Mouse (Mus musculus) left cerebral cortex, postnatal 4 days (tissue): ENCODE measurements around the gene Inafm2. TPM values are rescaled to one million over a fixed set of nuclear protein-coding genes. Genes with fewer than 3 reads are reported as not detected.

Source experiments
- DNase-seq: peaks from one replicate; pipeline ENCODE4 v3.0.0-alpha.2; 2022
- intact Hi-C: fragments of 180-260 bp; cut with DNase I; formaldehyde crosslinking; loops from one replicate; pipeline ENCODE4 v1.15.1; 2025
- total RNA-seq, 2 experiments: library from RNA; stranded (reverse); gene quantifications; 2 replicates each; pipeline ENCODE4 v1.2.3; 2021

Gene Inafm2
- 10 to 100 TPM; 17.8 to 19.7 TPM for total RNA-seq

- intact Hi-C loops, result loop anchor here (5.0 to 10.0 kb wide), 2 partner anchors 43 to 139 kb away; partner anchors contain the start of gene Ankrd63
- DNase-seq, result peak; percentile 92
These were observed at the start of gene Inafm2 for GRCm38 (mm10) chr2:118745232-118745884. TSS of gene Inafm2 (plus strand) at chr2:118745758.

- no peak for DNase-seq
- intact Hi-C loops, result loop anchor here (5.0 kb wide), 1 partner anchor 59 kb away; no protein-coding TSS in a partner anchor
These were observed 48.9 kb upstream of the Inafm2 start for GRCm38 (mm10) chr2:118696451-118697308.

DNA sequence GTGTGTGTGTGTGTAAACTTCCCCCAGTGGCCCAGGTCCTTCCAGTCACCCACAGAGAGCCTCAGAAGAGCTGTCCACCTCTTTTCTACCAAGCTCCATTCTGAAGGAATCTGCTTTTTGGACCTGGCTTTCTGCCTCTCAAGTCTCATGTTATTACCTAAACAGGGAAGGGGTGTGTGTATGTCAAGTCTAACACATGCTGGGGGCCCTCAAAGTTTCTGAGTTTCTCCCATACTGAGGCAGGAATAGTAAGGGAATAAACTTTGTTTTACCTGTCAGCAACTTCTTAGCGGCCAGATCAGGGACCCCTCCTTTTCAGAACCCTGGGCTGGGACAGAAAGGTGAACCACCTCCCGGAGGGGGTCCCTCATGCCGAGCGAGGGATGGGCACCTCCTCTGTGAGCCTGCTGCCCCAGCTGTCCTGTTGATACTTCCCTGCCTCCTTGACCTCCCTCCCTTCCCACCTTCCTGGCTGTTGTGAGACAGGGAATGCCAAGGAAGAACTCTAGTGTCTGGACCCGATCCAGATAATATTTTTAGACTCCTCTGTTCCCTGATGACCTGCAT is 48.2 kb upstream of the Inafm2 start:
- intact Hi-C loops, result loop anchor here (5.0 kb wide), 1 partner anchor 60 kb away; no protein-coding TSS in a partner anchor
- DNase-seq, result no peak

DNA sequence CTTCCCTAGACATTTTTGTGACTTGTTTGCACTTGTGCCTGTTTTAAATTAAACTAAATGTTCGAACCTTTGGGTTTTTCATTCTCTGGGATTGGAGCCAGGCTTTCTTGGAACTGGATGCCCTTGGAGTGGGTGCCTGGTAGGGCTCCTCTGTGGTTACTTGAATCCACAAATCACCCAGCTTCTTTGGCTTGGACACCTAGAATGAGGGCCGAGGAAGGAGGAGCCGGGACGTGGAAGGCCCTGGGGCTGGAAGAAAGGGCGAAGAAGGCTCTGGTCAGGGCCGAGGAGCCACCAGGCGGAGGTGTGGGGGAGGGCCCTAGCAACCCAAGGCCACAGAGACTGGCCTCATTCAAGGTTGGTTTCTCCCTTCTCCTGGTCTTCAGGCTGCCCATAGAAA is 47.6 kb upstream of the Inafm2 start:
- DNase-seq, result no peak
- intact Hi-C loops, result loop anchor here (5.0 kb wide), 1 partner anchor 61 kb away; no protein-coding TSS in a partner anchor

DNA sequence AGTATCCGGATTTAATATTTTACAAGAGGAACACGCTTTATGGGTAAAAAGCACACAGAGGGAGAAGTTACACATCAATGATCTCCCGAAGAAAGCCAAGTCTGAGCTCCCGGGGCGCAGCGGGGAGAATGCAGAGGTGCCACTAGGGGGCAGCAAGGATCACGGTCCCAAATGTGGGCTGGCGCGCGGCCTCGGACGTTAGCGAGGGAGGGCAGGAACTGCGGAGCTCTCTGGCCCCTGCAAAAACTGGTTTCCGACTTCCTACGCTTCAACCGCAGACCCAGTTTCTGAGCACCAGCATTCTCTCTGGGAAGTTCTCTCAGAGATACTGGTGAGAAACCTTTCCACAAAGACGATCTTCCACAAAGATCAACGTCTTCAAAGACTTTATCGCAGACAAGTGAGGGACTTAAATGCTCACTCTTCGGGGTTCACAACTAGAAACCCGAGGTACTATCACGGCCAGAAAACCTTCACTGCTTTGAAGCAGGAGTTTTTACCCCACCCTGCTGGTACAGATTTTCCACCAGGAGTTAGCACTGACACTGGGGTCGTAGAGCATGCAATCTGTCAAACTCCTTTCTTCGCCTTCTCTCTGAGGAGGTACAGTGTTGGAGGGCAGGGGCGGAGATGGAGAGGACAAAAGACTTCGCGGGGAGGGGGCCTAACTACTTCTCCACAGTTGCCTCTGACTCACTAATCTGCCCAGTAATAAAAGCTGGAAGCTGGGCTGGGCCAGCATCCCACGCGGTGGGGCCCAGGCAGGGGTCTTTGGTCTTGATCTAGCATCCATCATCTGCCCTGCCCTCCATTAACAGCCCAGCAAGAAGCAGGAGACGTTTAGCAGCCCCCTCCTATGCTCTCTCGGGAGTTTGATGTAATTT is 45.1 kb upstream of the Inafm2 start:
- intact Hi-C loops, result loop anchor here (5.0 kb wide), 1 partner anchor 47 kb away; the partner anchor contains the start of gene Inafm2
- DNase-seq, result peak; percentile 78

- intact Hi-C loops, result loop anchor here (5.0 kb wide), 1 partner anchor 46 kb away; the partner anchor contains the start of gene Inafm2
- DNase-seq, result no peak
These were observed 44.4 kb upstream of the Inafm2 start for GRCm38 (mm10) chr2:118701161-118701560.

- no peak for DNase-seq
- intact Hi-C loops, result loop anchor here (5.0 kb wide), 1 partner anchor 45 kb away; the partner anchor contains the start of gene Inafm2
These were observed 43.3 kb upstream of the Inafm2 start for GRCm38 (mm10) chr2:118701971-118702882.

DNA sequence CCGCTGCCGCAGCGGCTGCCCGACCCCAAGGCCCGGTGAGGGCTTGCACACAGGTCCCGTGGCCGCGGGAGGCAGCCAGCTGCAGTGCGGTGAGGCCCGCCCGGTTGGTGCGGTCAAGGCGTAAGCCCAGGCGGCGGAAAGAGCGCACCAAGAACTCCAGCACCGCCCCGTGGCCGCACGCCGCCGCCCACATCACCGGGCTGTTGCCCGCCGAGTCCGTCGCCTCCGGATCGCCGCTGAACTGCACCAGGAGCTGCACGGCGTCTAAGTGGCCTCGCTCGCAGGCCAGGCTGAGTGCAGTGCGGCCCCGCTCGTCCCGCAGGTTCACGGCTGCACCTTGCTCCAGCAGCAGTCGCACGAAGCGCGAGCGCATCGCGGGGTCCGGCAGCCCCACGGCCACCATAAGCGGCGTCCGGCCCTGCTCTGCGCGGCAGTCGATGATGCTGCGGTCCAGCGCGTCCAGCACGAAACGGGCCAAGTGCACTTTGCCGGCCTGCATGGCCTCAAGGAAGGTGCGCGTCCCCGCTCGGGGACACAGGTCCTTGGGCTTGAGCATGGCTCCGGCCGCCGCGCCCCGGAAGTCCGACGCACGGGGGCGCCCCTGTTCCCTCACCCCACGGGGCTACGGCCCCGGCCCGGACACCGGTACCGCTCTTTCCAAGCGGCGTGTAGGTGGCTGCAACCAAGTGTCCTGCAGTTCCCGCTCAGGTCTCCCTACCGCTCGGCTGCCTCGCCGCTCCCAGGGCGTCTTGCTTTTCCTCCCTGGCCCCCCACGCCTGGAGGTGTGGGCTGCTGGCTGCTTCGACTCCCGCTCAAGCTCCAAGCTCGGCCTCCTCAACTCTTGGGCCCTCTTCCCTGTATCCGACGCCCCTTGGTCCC is 42.4 kb upstream of the Inafm2 start:
- no peak for DNase-seq
- intact Hi-C loops, result loop anchor here (5.0 kb wide), 1 partner anchor 44 kb away; the partner anchor contains the start of gene Inafm2

DNA sequence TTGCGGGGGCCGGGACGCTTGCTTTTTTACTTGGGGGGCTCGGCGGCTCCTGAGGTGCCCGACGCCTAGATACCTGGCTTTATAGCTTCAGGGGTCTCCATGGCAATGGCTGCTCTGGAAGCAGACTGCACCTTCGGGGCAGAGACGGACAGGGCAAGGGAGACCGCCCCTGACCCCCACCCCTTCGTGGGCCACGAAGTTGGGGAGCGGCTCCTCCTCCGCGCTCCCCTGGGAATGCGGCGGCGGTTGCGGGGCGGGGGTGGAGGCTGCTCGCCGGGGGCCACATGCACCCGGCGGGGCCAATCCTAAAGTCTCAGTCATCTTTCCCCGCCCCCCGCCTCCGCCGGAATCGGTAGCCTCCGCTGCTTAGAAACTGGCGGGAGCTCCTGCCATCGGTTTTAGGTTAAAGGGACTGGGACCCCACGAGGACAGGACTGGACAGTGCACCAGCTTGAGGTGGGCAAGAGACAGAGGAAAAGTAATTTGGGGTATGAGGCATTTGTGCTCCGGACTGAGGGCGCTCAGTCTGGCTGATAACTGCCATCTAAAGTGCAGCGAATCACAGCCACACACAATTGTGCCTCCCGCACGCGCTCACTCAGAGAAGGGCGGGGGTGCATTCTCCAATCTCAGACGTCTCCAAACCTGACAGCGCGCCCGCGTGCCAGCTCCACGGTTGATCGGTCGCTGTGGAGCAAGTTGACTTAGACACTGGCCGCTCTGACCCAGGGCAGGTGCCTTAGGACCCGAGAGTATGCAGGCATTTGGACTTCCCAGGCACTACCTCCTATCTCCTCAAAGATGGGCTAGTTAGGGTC is 41.4 kb upstream of the Inafm2 start, which contains the start of gene Ankrd63:
Gene Ankrd63, minus strand, starts transcription at position 51 of the 818 bp plus-strand sequence.
- intact Hi-C loops, result loop anchor here (5.0 kb wide), 1 partner anchor 43 kb away; the partner anchor contains the start of gene Inafm2
- DNase-seq, result no peak

- intact Hi-C loops, result no loop called here
- no peak for DNase-seq
These were observed 39.1 kb upstream of the Inafm2 start for GRCm38 (mm10) chr2:118706436-118706835.

GRCm38 (mm10) chr2:118708472-118708871 is 37.1 kb upstream of the Inafm2 start:
- no peak for DNase-seq
- intact Hi-C loops, result no loop called here

DNA sequence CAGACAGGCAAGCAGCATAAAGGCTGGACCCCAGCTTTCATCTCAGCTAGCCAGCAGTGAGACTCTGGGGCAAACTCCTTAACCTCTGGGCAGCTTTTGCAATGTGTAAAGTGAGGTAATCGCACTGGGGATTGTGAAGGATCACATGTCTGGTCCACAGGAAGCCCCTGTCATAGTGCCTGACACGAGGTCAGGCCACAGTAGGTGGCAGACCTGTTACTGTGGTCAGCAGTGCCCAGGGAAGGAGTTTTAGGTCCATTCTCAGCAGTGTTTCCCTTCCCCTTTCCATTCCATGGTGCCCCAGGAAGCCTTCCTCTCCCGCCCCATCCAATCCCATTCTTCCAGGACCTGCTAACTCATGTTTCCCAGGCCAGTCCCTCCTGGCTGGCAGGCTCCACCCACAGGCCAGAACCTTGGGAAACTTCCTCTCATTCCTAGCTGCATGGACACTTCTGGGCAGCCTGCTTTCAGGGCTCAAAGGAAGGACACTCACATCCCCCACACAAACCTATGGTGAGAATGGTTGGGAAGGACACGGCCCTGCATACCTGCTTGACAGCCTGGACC is 35.8 kb upstream of the Inafm2 start:
- intact Hi-C loops, result no loop called here
- no peak for DNase-seq

- peak; percentile 51 for DNase-seq
- intact Hi-C loops, result no loop called here
These were observed 34.5 kb upstream of the Inafm2 start for GRCm38 (mm10) chr2:118711038-118711494.

DNA sequence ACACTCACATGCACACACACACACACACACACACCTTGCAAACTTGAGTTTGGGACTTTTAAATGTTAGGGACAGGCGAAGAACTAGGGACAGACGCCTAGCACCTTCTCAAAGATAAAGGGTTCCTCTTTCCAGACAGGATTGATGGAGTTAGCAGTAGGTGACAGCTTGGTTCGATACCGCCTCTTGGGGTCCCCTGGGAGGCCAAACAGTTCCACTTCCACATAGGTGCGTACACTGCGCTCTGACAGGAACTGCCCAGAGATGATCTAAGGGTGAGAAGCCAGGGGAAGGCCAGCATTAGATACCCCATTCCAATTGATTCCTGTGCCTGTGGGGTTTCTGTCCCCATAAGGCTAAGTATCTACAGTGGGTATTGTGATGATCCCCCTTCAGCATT is 31.9 kb upstream of the Inafm2 start:
- no peak for DNase-seq
- intact Hi-C loops, result no loop called here

DNA sequence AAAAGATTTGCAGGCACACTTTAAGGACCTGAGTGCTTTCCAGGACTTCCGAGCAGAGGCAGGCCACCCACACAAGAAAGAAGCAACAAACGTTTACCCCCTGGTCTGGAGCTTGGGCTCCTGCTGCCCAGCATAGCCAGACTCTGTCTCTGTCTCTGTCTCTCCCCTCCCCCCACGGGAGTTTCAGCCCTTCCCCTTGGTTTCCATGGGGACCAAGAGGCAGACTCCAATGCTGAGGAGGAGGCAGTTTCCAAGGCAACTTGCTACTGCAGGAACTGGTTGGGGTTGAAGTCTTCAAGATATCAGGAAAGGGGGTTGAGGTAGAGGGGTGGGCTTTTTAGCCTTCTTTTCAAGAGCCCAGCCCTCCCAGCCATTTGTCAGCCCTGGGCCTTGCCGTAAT is 31.3 kb upstream of the Inafm2 start:
- no peak for DNase-seq
- intact Hi-C loops, result no loop called here

DNA sequence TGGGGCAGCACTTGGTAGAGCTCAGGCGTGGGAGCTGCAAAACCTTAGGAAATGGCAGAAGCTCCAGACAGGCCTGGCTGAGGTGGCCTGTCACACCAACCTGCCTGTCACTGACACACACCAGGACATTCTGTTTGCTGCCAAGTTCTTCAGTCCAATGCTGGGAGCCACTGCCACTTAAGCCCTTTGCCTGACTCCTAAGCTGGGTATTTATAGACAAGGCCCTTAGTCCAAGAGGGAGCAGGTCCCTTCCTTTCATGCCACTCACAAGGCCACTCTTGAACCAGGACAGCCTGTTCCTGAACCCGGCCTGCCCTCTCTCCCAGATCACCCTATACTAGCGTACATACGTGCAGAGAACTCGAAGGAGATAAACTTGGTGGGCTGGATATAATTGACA is 28.9 kb upstream of the Inafm2 start:
- no peak for DNase-seq
- intact Hi-C loops, result no loop called here
